Mouse (Mus musculus) urinary bladder, adult 2 months (tissue): ENCODE measurements at regions not wholly inside any gene's neighbourhood (a gene's known extent, or its start where the extent isn't known, plus 50 kb on each side); places are given as distances from the start of the nearest gene placed in this dataset.

Source experiments
- DNase-seq: peaks from one replicate; pipeline ENCODE4 v3.0.0; 2022; ENCODE audit warnings: low spot score

- DNase-seq, result no peak
Measured at GRCm38 (mm10) chr1:168008216-168008615, 319.2 kb downstream of the Lmx1a start.

GRCm38 (mm10) chr1:168010416-168010815 lies 321.4 kb downstream of the Lmx1a start:
- no peak for DNase-seq

DNA sequence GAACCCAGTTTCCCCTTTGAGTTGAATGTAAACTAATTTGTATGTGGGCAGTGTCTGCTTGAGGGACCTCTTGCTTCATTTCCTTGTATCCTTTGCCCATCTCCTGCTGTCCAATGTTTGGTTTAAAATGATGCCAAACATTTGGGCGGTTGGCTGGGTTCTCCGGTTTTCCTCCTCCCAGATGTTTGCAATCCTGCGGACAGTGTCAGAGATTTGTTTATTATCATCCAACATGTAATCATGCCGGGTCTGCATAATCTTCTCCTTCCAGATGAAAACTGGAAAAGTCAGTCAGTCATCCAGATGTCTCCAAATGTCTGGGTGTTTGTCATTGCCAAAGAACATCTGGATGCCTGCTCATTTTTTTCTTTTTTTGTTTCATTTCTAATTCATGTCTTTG lies 323.0 kb downstream of the Lmx1a start:
- DNase-seq, result no peak

- DNase-seq, result no peak
Measured at GRCm38 (mm10) chr1:168012611-168013010, 323.6 kb downstream of the Lmx1a start.

GRCm38 (mm10) chr1:168016375-168016890 lies 327.4 kb downstream of the Lmx1a start:
- DNase-seq, result no peak

DNA sequence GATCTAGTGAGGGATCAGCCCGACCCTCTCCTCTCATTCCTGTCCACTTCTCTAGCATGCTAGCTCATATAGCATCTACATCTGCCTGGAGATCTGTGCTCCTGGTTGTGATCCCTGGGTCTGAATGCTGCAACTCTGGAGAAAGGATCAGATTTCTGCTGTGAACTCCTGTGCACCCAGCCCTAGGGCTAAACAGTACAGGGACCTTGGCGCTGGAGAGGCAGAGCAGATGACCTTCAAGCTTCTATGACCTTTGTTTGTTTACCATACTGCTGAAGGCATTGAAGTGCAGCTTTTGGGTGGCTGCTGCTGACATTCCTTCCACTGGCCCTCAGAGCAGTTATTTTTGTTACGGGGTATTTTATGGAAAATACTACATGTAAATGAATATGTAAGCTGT lies 337.4 kb downstream of the Lmx1a start:
- no peak for DNase-seq

DNA sequence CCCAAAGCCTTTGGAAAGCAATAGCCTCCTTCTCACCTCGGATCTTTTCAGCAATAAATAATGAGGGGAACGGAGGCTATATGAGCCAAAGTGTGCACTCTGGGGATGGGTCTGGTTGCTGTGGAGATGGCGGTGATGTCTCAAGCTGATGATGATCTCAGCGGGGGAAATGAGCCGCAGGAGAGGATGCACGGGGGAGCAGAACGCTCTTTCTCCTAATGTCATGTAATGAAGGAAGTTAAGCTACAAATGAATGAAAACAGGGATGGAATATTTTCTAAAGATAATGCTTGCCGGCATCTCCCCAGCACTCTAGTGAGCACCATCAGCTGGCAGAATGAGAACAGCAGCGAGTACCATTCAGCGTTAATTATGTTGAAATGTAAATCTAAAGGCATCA lies 355.7 kb downstream of the Lmx1a start:
- DNase-seq, result no peak

GRCm38 (mm10) chr1:168046347-168046746 lies 357.3 kb downstream of the Lmx1a start:
- DNase-seq, result no peak

- no peak for DNase-seq
Measured at GRCm38 (mm10) chr1:168046749-168047148, 357.7 kb downstream of the Lmx1a start.

DNA sequence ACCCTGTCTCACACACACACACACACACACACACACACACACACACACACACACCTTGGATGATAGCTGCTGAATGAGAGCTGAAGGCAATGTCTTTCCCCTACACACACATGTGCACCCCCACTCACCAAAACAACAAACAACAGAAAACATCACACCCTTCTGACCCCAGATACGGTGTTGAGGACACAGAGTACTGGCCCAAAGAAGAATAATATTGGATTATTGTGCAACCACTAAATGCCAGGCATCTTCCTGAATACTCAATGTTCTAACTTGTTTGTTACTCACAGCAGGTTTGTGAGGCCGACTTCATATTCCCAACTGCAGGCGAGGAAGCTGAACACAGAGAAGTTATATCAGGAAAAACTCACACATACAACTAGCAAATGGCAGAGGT lies 360.9 kb downstream of the Lmx1a start:
- no peak for DNase-seq

- no peak for DNase-seq
Measured at GRCm38 (mm10) chr1:168056479-168056878, 367.4 kb downstream of the Lmx1a start.

- no peak for DNase-seq
Measured at GRCm38 (mm10) chr1:168057479-168057878, 368.4 kb downstream of the Lmx1a start.

GRCm38 (mm10) chr1:168058769-168059168 lies 369.7 kb downstream of the Lmx1a start:
- no peak for DNase-seq

DNA sequence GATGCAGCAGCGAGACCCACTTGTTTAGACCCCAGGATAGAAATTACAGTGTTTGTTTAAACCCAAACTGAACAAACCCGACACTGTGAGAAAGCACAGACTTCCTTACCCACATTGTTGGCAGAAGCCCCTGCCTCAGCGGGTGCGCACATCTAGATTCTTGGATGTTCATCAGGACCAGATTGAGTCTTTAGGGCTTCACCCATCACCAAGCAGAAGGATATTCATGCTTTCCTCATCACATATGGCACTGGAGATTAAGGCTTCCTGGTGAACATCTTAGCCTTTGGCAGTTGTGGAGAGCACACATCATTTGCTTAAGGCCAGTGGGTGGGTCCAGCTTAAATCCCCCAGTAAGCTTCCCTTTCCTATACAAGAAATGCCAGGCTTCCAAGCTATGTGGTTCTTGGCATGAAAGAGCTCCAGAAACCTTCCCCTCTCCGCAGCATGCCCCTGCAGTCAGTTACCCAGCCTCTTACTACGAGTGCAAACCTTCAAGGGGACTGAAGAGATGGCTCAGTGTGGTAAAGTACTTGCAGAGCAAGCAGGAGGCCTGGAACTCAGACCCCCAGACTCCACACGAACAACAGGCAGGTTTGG lies 367.9 kb downstream of the Pbx1 start:
- no peak for DNase-seq

DNA sequence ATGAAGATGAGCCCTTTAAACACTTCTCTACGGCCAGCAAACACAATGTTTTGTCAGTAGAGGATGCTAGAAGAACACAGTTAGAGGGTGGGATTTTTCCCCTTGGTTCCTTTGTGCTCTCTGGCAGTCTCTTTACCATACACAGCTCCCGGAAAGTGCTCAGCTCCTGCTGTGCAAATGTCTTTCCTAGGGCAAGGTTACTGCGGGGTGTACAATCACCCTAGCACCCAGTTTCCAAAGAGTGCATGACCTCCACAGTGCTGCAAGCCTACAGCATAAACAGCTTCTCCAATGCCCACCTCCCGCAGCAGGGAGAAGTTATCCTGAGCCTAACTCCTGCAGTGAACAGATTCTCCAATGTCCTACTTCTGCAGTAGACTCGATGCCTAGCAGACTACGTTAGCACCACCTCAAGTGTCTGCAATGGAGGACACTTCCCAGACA lies 366.4 kb downstream of the Pbx1 start:
- no peak for DNase-seq

- DNase-seq, result no peak
Measured at GRCm38 (mm10) chr1:168066810-168067209, 365.3 kb downstream of the Pbx1 start.

- DNase-seq, result no peak
Measured at GRCm38 (mm10) chr1:168068003-168068919, 363.8 kb downstream of the Pbx1 start.

GRCm38 (mm10) chr1:168068920-168069590 lies 363.0 kb downstream of the Pbx1 start:
- DNase-seq, result no peak
